Mouse (Mus musculus) liver, postnatal 0 days (tissue): Measurements from ENCODE around the gene 4930426L09Rik.

ENCODE experiments used
- CTCF ChIP-seq: sonication (generic); IDR thresholded peaks from 2 replicates; pipeline ENCODE4 v1.5.1; 2016; ENCODE audit warnings: antibody characterized with exemption, low read depth
- EP300 ChIP-seq: IDR thresholded peaks from 2 replicates; pipeline ENCODE4 v1.6.1; 2016; ENCODE audit warnings: antibody characterized with exemption, low read depth, mild to moderate bottlenecking

DNA sequence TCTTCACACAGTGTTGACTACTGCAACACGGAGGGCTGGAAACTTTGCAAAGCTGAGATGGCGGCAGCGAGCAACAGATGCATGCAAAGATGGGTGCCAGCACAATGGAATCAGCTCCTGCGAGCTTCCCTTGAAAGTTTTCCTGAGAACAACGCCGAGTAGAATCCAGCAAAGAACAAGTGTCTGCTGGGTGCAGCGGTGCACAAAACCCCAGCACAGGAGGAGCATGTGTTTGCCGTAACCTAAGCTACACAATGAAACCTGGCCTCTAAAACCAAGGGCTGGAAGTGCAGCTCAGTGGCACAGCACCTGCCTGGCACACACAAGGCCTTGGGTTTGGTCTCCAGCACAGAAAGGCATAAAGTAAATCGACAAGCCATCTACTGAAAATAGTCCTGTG is 40.1 kb upstream of the 4930426L09Rik start:
- TF ChIP-seq CTCF: no peak
- TF ChIP-seq EP300: no peak
